Mouse (Mus musculus): ENCODE measurements at regions not wholly inside any gene's neighbourhood (a gene's known extent, or its start where the extent isn't known, plus 50 kb on each side); places are given as distances from the start of the nearest gene placed in this dataset.
A peak's percentile ranks its signal among the peaks of the same experiment; 100 is the strongest.

GRCm38 (mm10) chr5:73796201-73796600 lies 145.0 kb downstream of the Spata18 start:
- no peak for DNase-seq (ENCODE audit: low read depth, low spot score)

- no peak for DNase-seq (ENCODE audit: low read depth, low spot score)
These were observed 146.8 kb downstream of the Spata18 start for GRCm38 (mm10) chr5:73797980-73798379.

- DNase-seq (ENCODE audit: low read depth, low spot score): no peak
These were observed 152.3 kb downstream of the Spata18 start for GRCm38 (mm10) chr5:73803431-73803830.

- no peak for DNase-seq (ENCODE audit: low read depth, low spot score)
These were observed 153.5 kb downstream of the Spata18 start for GRCm38 (mm10) chr5:73804556-73805230.

GRCm38 (mm10) chr5:73810660-73811059 lies 159.5 kb downstream of the Spata18 start:
- no peak for DNase-seq (ENCODE audit: low read depth, low spot score)

GRCm38 (mm10) chr5:73811094-73811521 lies 159.9 kb downstream of the Spata18 start:
- no peak for DNase-seq (ENCODE audit: low read depth, low spot score)

GRCm38 (mm10) chr5:73815752-73816151 lies 164.6 kb downstream of the Spata18 start:
- DNase-seq (ENCODE audit: low read depth, low spot score): no peak

- peak; percentile 86 for DNase-seq (ENCODE audit: low read depth, low spot score)
These were observed 166.0 kb downstream of the Spata18 start for GRCm38 (mm10) chr5:73817180-73817579.

GRCm38 (mm10) chr5:73821956-73822545 lies 170.9 kb downstream of the Spata18 start:
- no peak for DNase-seq (ENCODE audit: low read depth, low spot score)

GRCm38 (mm10) chr5:73823421-73823820 lies 172.2 kb downstream of the Spata18 start:
- peak; percentile 15 for DNase-seq (ENCODE audit: low read depth, low spot score)

- no peak for DNase-seq (ENCODE audit: low read depth, low spot score)
These were observed 175.8 kb downstream of the Spata18 start for GRCm38 (mm10) chr5:73826941-73827340.

GRCm38 (mm10) chr5:73833721-73834120 lies 182.5 kb downstream of the Spata18 start:
- no peak for DNase-seq (ENCODE audit: low read depth, low spot score)

- no peak for DNase-seq (ENCODE audit: low read depth, low spot score)
These were observed 192.6 kb downstream of the Spata18 start for GRCm38 (mm10) chr5:73843776-73844175.

- DNase-seq (ENCODE audit: low read depth, low spot score): no peak
These were observed 195.1 kb downstream of the Spata18 start for GRCm38 (mm10) chr5:73846096-73846782.

GRCm38 (mm10) chr5:73846783-73847151 lies 195.6 kb downstream of the Spata18 start:
- no peak for DNase-seq (ENCODE audit: low read depth, low spot score)

GRCm38 (mm10) chr5:73851501-73851900 lies 200.3 kb downstream of the Spata18 start:
- DNase-seq (ENCODE audit: low read depth, low spot score): no peak

GRCm38 (mm10) chr5:73854025-73854773 lies 203.0 kb downstream of the Spata18 start:
- DNase-seq (ENCODE audit: low read depth, low spot score): peak; percentile 97

GRCm38 (mm10) chr5:73854774-73855371 lies 203.7 kb downstream of the Spata18 start:
- peak; percentile 82 for DNase-seq (ENCODE audit: low read depth, low spot score)

GRCm38 (mm10) chr5:73859320-73859719 lies 208.1 kb downstream of the Spata18 start:
- no peak for DNase-seq (ENCODE audit: low read depth, low spot score)

- peak; percentile 87 for DNase-seq (ENCODE audit: low read depth, low spot score)
These were observed 204.0 kb downstream of the Usp46 start for GRCm38 (mm10) chr5:73864138-73864761.

Measured in 3T3-L1 (cell line).